Mouse (Mus musculus) T-cell, adult 66 days (primary cell): ENCODE results near the gene Shisal2b. TPM values are rescaled to one million over a fixed set of nuclear protein-coding genes. Genes with fewer than 3 reads are reported as not detected.

Experiments used
- total RNA-seq, 2 experiments: library from RNA; stranded (reverse); gene quantifications; 3 replicates in 1 of 2; 4 replicates in 1 of 2; pipeline ENCODE4 v1.2.4; 2023

Gene Shisal2b
- total RNA-seq = not detected

GRCm38 (mm10) chr13:104863127-104863979 lies at the start of gene Shisal2b:
Shisal2b (minus strand) TSS chr13:104863893.

GRCm38 (mm10) chr13:104816635-104817571 lies 46.8 kb downstream of the Shisal2b start, which contains the start of gene Cwc27:
Cwc27 (minus strand) TSS chr13:104817142.

Other genes starting within 250 kb of the Shisal2b start
- 10 to 100 TPM in 1 of 2 experiments, 1 to 10 TPM in 1; 8.7 to 11.5 TPM for gene Srek1ip1, start 71.4 kb downstream of the Shisal2b start, total RNA-seq
- gene Cwc27, start 46.8 kb downstream of the Shisal2b start, total RNA-seq = 10 to 100 TPM; 26.3 to 34.6 TPM
- under 1 TPM in 1 of 2 experiments, not detected in 1; 0.09 TPM for gene Rgs7bp, start 191.0 kb upstream of the Shisal2b start, total RNA-seq
- gene 4933425L06Rik, start 218.2 kb upstream of the Shisal2b start, total RNA-seq = not detected